Mouse (Mus musculus) cortical plate, adult 2 months (tissue): ENCODE data around the gene Klk1b5.

ENCODE experiments used
- CTCF ChIP-seq: fragments of 200-500 bp; IDR thresholded peaks from 2 replicates; pipeline ENCODE4 v1.5.1; 2011; ENCODE audit warnings: mild to moderate bottlenecking, control low read depth, low read length; ENCODE audit not compliant: insufficient read depth; ENCODE audit errors: extremely low read depth
- POLR2A ChIP-seq: fragments of 200-500 bp; IDR thresholded peaks from 2 replicates; pipeline ENCODE4 v1.6.1; 2011; ENCODE audit warnings: mild to moderate bottlenecking, low read length, control low read depth; ENCODE audit not compliant: insufficient read depth; ENCODE audit errors: extremely low read depth

DNA sequence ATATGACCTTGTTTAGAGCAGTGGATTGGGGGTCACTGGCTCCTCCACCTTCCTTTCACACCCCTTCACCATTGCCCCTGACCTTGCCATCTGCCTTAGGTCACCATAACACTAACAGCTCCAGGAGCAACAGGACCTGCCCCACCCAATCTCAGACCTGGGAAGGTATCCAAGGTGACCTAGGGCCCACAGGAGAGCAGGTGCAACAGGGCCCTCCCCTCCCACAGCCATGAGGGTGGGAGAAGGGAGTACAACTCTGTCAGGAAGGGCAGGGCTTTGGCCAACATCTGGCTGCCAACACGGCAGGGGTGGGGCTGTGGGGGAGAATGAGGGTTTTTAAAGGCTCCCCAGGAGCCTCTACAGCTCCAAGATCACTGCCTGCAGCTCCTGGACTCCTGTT lies 9.3 kb downstream of the Klk1b5 start, which contains the start of gene Klk1:
- TF ChIP-seq POLR2A: no peak
- TF ChIP-seq CTCF: no peak
